Mouse (Mus musculus) liver, adult 2 months (tissue): ENCODE results near the gene Zdhhc1.

Experiments
- CTCF ChIP-seq: fragments of 200-500 bp; IDR thresholded peaks from 2 replicates; pipeline ENCODE4 v1.5.1; 2011; ENCODE audit warnings: low read depth, low read length, control low read depth
- POLR2A ChIP-seq: fragments of 200-500 bp; IDR thresholded peaks from 2 replicates; pipeline ENCODE4 v1.6.1; 2011; ENCODE audit warnings: low read length, control low read depth; ENCODE audit not compliant: insufficient read depth; ENCODE audit errors: extremely low read depth

DNA sequence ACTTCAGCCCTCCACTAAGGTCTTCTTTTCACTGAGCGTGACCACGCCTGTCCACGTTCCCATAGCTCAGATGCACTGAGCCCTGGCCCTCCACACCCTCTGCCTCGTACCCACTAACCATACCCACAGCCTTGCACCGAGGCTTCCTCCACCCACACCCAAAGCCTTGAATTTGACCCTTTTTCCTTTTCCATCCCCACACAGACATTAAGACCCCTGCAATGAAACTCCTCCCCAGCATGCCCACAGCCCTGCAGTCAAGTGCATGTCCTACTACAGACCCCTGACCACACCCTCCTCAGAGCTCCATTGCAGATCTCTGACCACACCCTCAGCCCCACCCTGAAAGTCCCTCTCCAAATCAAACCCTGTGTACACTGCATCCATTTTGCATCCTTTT lies 26.9 kb downstream of the Zdhhc1 start:
- no peak for TF ChIP-seq CTCF
- TF ChIP-seq POLR2A, result no peak
